Mouse (Mus musculus) embryonic facial prominence, embryonic 15.5 days (tissue): ENCODE data around the gene Arhgef6. TPM values are rescaled to one million over a fixed set of nuclear protein-coding genes. Genes with fewer than 3 reads are reported as not detected.

ENCODE experiments used
- ATAC-seq: fragments of 200-750 bp; cut with Nextera tagmentation; 2 replicates; pipeline ENCODE4 v1.8.0; 2017; ENCODE audit warnings: low read depth, moderate TSS enrichment; ENCODE audit not compliant: insufficient number of reproducible peaks, low FRiP score, low TSS enrichment
- H3K27ac ChIP-seq: fragments of 300-500 bp; sonication (generic); replicated peaks from 2 replicates; pipeline ENCODE4 v1.5.1; 2015; ENCODE audit warnings: mild to moderate bottlenecking, inconsistent platforms
- H3K27me3 ChIP-seq: fragments of 300-500 bp; sonication (generic); 2 replicates; pipeline ENCODE4 v1.6.1; 2015; ENCODE audit warnings: inconsistent platforms
- H3K36me3 ChIP-seq: fragments of 300-500 bp; sonication (generic); 2 replicates; pipeline ENCODE4 v1.6.1; 2015; ENCODE audit warnings: mild to moderate bottlenecking, inconsistent platforms
- H3K4me1 ChIP-seq: fragments of 300-500 bp; sonication (generic); 2 replicates; pipeline ENCODE4 v1.6.1; 2015; ENCODE audit warnings: inconsistent platforms
- H3K4me2 ChIP-seq: fragments of 300-500 bp; sonication (generic); replicated peaks from 2 replicates; pipeline ENCODE4 v1.6.1; 2015; ENCODE audit warnings: mild to moderate bottlenecking, inconsistent platforms
- H3K4me3 ChIP-seq: fragments of 300-500 bp; sonication (generic); replicated peaks from 2 replicates; pipeline ENCODE4 v1.5.1; 2015; ENCODE audit warnings: mild to moderate bottlenecking, inconsistent platforms
- H3K9ac ChIP-seq: fragments of 300-500 bp; sonication (generic); 2 replicates; pipeline ENCODE4 v1.6.1; 2015; ENCODE audit warnings: inconsistent platforms
- H3K9me3 ChIP-seq: fragments of 300-500 bp; sonication (generic); replicated peaks from 2 replicates; pipeline ENCODE4 v1.6.1; 2016; ENCODE audit warnings: inconsistent platforms
- WGBS: fragments of 180-500 bp; shearing (Covaris S2); methylation state at CpG from one replicate; pipeline ENCODE4 v1.1.7; 2015; 5-methylcytosine and 5-hydroxymethylcytosine counted together
- polyA plus RNA-seq: library from polyadenylated mRNA; unstranded; fragments of >200 nt; fragmentation: Nextera tagmentation; extraction: Ambion mirVana; gene quantifications from 2 replicates; pipeline ENCODE4 v1.2.1, GENCODE M21; 2015

The Arhgef6 gene
- polyA plus RNA-seq, 1 experiment from 2014 or later = 16.2 TPM

- Histone ChIP-seq H3K27me3 (no peaks in the 10 kb centered on the region), H3K9me3 (no peaks in the 10 kb centered on the region), H3K27ac (no peak overlapping the region), H3K9ac (no peak overlapping the region), H3K36me3 (no peaks in the 10 kb centered on the region), H3K4me3 (no peak overlapping the region), H3K4me2 (no peak overlapping the region), H3K4me1 (no peaks in the 10 kb centered on the region)
- ATAC-seq = no peak
- 81% methylated on average over 9 of the region's 9 CpGs for WGBS
These were observed 1.6 kb downstream of the Arhgef6 start for GRCm38 (mm10) chrX:57336958-57337357.

- H3K36me3 ChIP-seq = no peaks in the 10 kb centered on the region
- H3K4me3 ChIP-seq = no peak overlapping the region
- WGBS = 90% methylated on average over 6 of the region's 6 CpGs
- H3K9me3 ChIP-seq = no peaks in the 10 kb centered on the region
- no peak overlapping the region for H3K4me2 ChIP-seq
- H3K27me3 ChIP-seq = no peaks in the 10 kb centered on the region
- H3K4me1 ChIP-seq = no peaks in the 10 kb centered on the region
- no peak for ATAC-seq
- no peak overlapping the region for H3K9ac ChIP-seq
- no peak overlapping the region for H3K27ac ChIP-seq
These were observed 3.2 kb downstream of the Arhgef6 start for GRCm38 (mm10) chrX:57335313-57335712.

- Histone ChIP-seq H3K9ac (no peak overlapping the region), H3K27ac (no peak overlapping the region), H3K4me3 (no peak overlapping the region), H3K4me2 (no peak overlapping the region), H3K36me3 (no peaks in the 10 kb centered on the region), H3K4me1 (no peaks in the 10 kb centered on the region), H3K9me3 (no peaks in the 10 kb centered on the region), H3K27me3 (peaks cover 4% of the 10 kb centered on the region; the same call in 1 of the 2 replicates)
- no peak for ATAC-seq
- WGBS = 70% methylated on average over 3 of the region's 3 CpGs
These were observed 10.7 kb downstream of the Arhgef6 start for GRCm38 (mm10) chrX:57327668-57328338.

GRCm38 (mm10) chrX:57326487-57327221 lies 11.9 kb downstream of the Arhgef6 start:
- Histone ChIP-seq H3K4me1 (no peaks in the 10 kb centered on the region), H3K27ac (no peak overlapping the region; the same call in 1 of the 2 replicates), H3K4me2 (peak overlapping the region; percentile 68), H3K36me3 (no peaks in the 10 kb centered on the region), H3K9me3 (no peaks in the 10 kb centered on the region), H3K27me3 (peaks cover 4% of the 10 kb centered on the region; the same call in 1 of the 2 replicates), H3K4me3 (peak overlapping the region; percentile 43), H3K9ac (peak overlapping the region; percentile 33; the same call in 1 of the 2 replicates)
- peak; percentile 43 for ATAC-seq
- WGBS = 25% methylated on average over 16 of the region's 16 CpGs

GRCm38 (mm10) chrX:57325861-57326461 lies 12.6 kb downstream of the Arhgef6 start:
- H3K4me2 ChIP-seq = peak overlapping the region; percentile 68
- no peaks in the 10 kb centered on the region for H3K9me3 ChIP-seq
- peak overlapping the region; percentile 43 for H3K4me3 ChIP-seq
- H3K27ac ChIP-seq = no peak overlapping the region
- 17% methylated on average over 18 of the region's 29 CpGs for WGBS
- no peaks in the 10 kb centered on the region for H3K36me3 ChIP-seq
- H3K4me1 ChIP-seq = no peaks in the 10 kb centered on the region
- peak overlapping the region; percentile 33; the same call in 1 of the 2 replicates for H3K9ac ChIP-seq
- H3K27me3 ChIP-seq = peaks cover 4% of the 10 kb centered on the region; the same call in 1 of the 2 replicates
- peak; percentile 84 for ATAC-seq

- no peak for ATAC-seq
These were observed 13.6 kb downstream of the Arhgef6 start for GRCm38 (mm10) chrX:57324891-57325290.

GRCm38 (mm10) chrX:57312066-57312465 lies 26.5 kb downstream of the Arhgef6 start:
- no peak overlapping the region for H3K4me3 ChIP-seq
- 68% methylated on average over 5 of the region's 5 CpGs for WGBS
- H3K36me3 ChIP-seq = no peaks in the 10 kb centered on the region
- ATAC-seq = no peak
- H3K4me2 ChIP-seq = no peak overlapping the region
- H3K9me3 ChIP-seq = no peaks in the 10 kb centered on the region
- no peak overlapping the region for H3K27ac ChIP-seq
- no peaks in the 10 kb centered on the region for H3K4me1 ChIP-seq
- no peak overlapping the region for H3K9ac ChIP-seq
- H3K27me3 ChIP-seq = no peaks in the 10 kb centered on the region

More at GRCm38 (mm10) chrX:57324891-57325290, 13.6 kb downstream of the Arhgef6 start:
- Histone ChIP-seq H3K4me3 (no peak overlapping the region), H3K4me1 (no peaks in the 10 kb centered on the region), H3K36me3 (no peaks in the 10 kb centered on the region), H3K9me3 (no peaks in the 10 kb centered on the region), H3K27me3 (peaks cover 4% of the 10 kb centered on the region; the same call in 1 of the 2 replicates), H3K4me2 (no peak overlapping the region), H3K9ac (no peak overlapping the region), H3K27ac (no peak overlapping the region)
- WGBS = 68% methylated on average over 6 of the region's 6 CpGs

- Histone ChIP-seq H3K27me3 (no peaks in the 10 kb centered on the region), H3K9ac (no peak overlapping the region), H3K9me3 (no peaks in the 10 kb centered on the region), H3K4me1 (no peaks in the 10 kb centered on the region), H3K36me3 (no peaks in the 10 kb centered on the region), H3K27ac (no peak overlapping the region), H3K4me3 (no peak overlapping the region), H3K4me2 (no peak overlapping the region)
- ATAC-seq = no peak
- WGBS = 49% methylated on average over 2 of the region's 2 CpGs
These were observed 28.5 kb downstream of the Arhgef6 start for GRCm38 (mm10) chrX:57309993-57310392.

GRCm38 (mm10) chrX:57306747-57307146 lies 31.8 kb downstream of the Arhgef6 start:
- no peak overlapping the region for H3K27ac ChIP-seq
- no peak overlapping the region for H3K4me2 ChIP-seq
- no peak overlapping the region for H3K9ac ChIP-seq
- H3K4me3 ChIP-seq = no peak overlapping the region
- no peak for ATAC-seq
- H3K9me3 ChIP-seq = no peaks in the 10 kb centered on the region
- H3K36me3 ChIP-seq = no peaks in the 10 kb centered on the region
- 0 out of 2 replicates have a peak, but pooled peaks cover 6% of the 10 kb centered on the region for H3K4me1 ChIP-seq
- WGBS = 72% methylated on average over 6 of the region's 6 CpGs
- no peaks in the 10 kb centered on the region for H3K27me3 ChIP-seq

- H3K27ac ChIP-seq = no peak overlapping the region
- 0 out of 2 replicates have a peak, but pooled peaks cover 6% of the 10 kb centered on the region for H3K4me1 ChIP-seq
- H3K4me2 ChIP-seq = no peak overlapping the region
- 69% methylated on average over 3 of the region's 3 CpGs for WGBS
- no peaks in the 10 kb centered on the region for H3K9me3 ChIP-seq
- no peak for ATAC-seq
- H3K4me3 ChIP-seq = no peak overlapping the region
- H3K27me3 ChIP-seq = no peaks in the 10 kb centered on the region
- H3K9ac ChIP-seq = no peak overlapping the region
- H3K36me3 ChIP-seq = no peaks in the 10 kb centered on the region
These were observed 33.7 kb downstream of the Arhgef6 start for GRCm38 (mm10) chrX:57304784-57305287.
